Mouse (Mus musculus): ENCODE measurements around the gene Mettl6. TPM values are rescaled to one million over a fixed set of nuclear protein-coding genes. Genes with fewer than 3 reads are reported as not detected.
A peak's percentile ranks its signal among the peaks of the same experiment; 100 is the strongest.

The Mettl6 gene
- polyA plus RNA-seq, 1 experiment from 2014 or later, result 38.7 TPM

DNA sequence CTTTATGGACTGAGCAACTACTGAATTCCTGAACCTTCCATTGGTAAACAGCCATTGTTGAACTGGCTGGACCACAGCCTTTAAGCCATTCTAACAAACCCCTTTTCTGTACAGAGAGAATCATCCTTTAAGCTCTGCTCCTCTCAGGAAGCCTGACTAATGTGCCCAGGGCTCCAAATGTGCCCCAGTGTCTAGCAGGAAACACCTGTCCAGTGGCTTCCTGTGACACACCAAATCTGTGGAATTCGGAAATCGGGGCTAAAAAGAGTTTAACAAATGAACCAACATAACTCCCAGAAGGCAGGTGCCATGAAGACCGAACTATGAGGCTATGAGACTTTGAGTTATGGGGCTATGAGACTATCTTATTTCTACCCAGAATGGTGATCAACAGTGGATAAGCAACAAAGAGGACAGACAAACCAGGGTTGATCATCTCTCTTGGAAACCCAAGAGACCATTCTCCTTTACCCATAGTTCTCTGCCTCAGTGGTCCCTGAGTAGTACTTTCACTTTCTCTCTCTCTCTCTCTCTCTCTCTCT is 63.0 kb downstream of the Mettl6 start:
- no peak overlapping the region for H3K9ac ChIP-seq
- peaks cover 5% of the 10 kb centered on the region; the same call in 1 of the 2 replicates for H3K27me3 ChIP-seq (replicated peaks)
- 72% methylated on average over 3 of the region's 3 CpGs for WGBS
- no peak for ATAC-seq (ENCODE audit: extremely low read depth, insufficient number of reproducible peaks, low FRiP score, low TSS enrichment)
- H3K4me1 ChIP-seq, result peaks cover 60% of the 10 kb centered on the region
- H3K9me3 ChIP-seq, result no peaks in the 10 kb centered on the region
- no peak overlapping the region for H3K4me3 ChIP-seq
- peak overlapping the region; percentile 95 for H3K4me2 ChIP-seq
- H3K27ac ChIP-seq (replicated peaks), result peak overlapping the region; percentile 53
- H3K36me3 ChIP-seq, result peaks cover 4% of the 10 kb centered on the region

- no peak for ATAC-seq (ENCODE audit: extremely low read depth, insufficient number of reproducible peaks, low FRiP score, low TSS enrichment)
- 26% methylated on average over 5 of the region's 5 CpGs for WGBS
These were observed 65.8 kb downstream of the Mettl6 start for GRCm38 (mm10) chr14:31429004-31429395.

DNA sequence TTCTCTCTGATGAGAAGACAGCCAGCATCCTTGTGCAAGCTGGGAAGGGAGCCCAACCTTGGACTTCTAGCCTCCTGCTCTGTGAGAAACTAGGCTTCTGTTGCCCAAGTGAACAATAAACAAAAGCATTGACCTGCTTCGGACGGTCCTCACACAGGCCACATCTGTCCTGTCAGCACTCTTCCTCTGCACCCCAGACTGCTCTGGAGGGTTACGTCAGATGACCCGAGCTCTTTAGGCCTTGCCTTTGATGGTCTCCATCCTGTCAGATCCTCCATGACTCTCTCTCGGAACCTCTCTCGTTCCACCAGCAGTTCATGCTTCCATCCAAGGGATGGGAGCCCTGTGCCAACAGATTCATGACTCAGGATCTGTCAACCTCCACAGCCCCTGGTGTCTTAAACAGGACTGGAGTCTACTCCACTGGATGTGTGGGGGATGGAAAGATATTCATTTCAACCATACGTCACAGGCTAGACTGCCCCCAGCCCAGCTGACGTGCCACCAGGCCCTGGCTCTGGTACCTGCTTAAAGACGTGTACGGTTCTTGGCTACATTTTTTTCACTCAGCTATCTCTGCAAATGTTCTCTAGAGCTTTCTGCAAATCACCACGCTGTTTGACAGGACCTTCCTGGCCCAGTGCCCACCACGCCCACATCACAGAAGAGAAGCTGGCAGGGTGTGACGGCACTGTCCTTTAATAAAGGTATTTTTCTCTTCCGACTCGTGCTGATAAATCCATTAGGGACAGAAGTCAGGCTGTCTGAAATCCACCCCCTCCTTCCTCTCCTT is 66.4 kb downstream of the Mettl6 start:
- ATAC-seq (ENCODE audit: extremely low read depth, insufficient number of reproducible peaks, low FRiP score, low TSS enrichment), result peak; percentile 24
- peaks cover 50% of the 10 kb centered on the region for H3K4me1 ChIP-seq
- peak overlapping the region; percentile 69 for H3K27ac ChIP-seq (replicated peaks)
- H3K9me3 ChIP-seq, result peaks cover 4% of the 10 kb centered on the region; the same call in 1 of the 2 replicates
- no peaks in the 10 kb centered on the region for H3K27me3 ChIP-seq (replicated peaks)
- H3K4me2 ChIP-seq, result peak overlapping the region; percentile 49
- peaks cover 19% of the 10 kb centered on the region for H3K36me3 ChIP-seq
- peak overlapping the region; percentile 1; the same call in 1 of the 2 replicates for H3K4me3 ChIP-seq
- 17% methylated on average over 15 of the region's 15 CpGs for WGBS
- H3K9ac ChIP-seq, result peak overlapping the region; percentile 13

More at GRCm38 (mm10) chr14:31429004-31429395, 65.8 kb downstream of the Mettl6 start:
- Histone ChIP-seq H3K9ac (peak overlapping the region; percentile 13), H3K36me3 (peaks cover 19% of the 10 kb centered on the region), H3K4me3 (peak overlapping the region; percentile 1; the same call in 1 of the 2 replicates), H3K27me3 (replicated peaks) (no peaks in the 10 kb centered on the region), H3K9me3 (peaks cover 4% of the 10 kb centered on the region; the same call in 1 of the 2 replicates), H3K4me2 (peak overlapping the region; percentile 49), H3K27ac (replicated peaks) (peak overlapping the region; percentile 69), H3K4me1 (peaks cover 50% of the 10 kb centered on the region)

Other genes starting within 250 kb of the Mettl6 start
- gene Phf7, start 243.7 kb downstream of the Mettl6 start, polyA plus RNA-seq (2015; fragmentation: Nextera tagmentation; extraction: Ambion mirVana), result 7.8 and 8.2 TPM in 2 replicates
- gene Bap1, start 243.6 kb downstream of the Mettl6 start, polyA plus RNA-seq (2015; fragmentation: Nextera tagmentation; extraction: Ambion mirVana), result 52.0 and 59.1 TPM in 2 replicates
- 0.94 and 1.3 TPM in 2 replicates for gene Dnah1, start 171.1 kb downstream of the Mettl6 start, polyA plus RNA-seq (2015; fragmentation: Nextera tagmentation; extraction: Ambion mirVana)
- gene Capn7, start 158.4 kb downstream of the Mettl6 start, polyA plus RNA-seq (2015; fragmentation: Nextera tagmentation; extraction: Ambion mirVana), result 32.8 and 36.7 TPM in 2 replicates
- 26.7 and 28.2 TPM in 2 replicates for gene Sh3bp5, start 59.0 kb downstream of the Mettl6 start, polyA plus RNA-seq (2015; fragmentation: Nextera tagmentation; extraction: Ambion mirVana)
- gene Eaf1, start 641 bp downstream of the Mettl6 start, polyA plus RNA-seq (2015; fragmentation: Nextera tagmentation; extraction: Ambion mirVana), result 11.7 and 12.0 TPM in 2 replicates
- 8.1 and 8.3 TPM in 2 replicates for gene Colq, start 96.3 kb upstream of the Mettl6 start, polyA plus RNA-seq (2015; fragmentation: Nextera tagmentation; extraction: Ambion mirVana)
- 2.1 TPM in 1 of 2 replicates, not detected in the other for gene Gm49387, start 145.8 kb upstream of the Mettl6 start, polyA plus RNA-seq (2015; fragmentation: Nextera tagmentation; extraction: Ambion mirVana)
- gene Btd, start 146.0 kb upstream of the Mettl6 start, polyA plus RNA-seq (2015; fragmentation: Nextera tagmentation; extraction: Ambion mirVana), result 19.8 and 25.3 TPM in 2 replicates
- 10.2 and 10.7 TPM in 2 replicates for gene Hacl1, start 146.2 kb upstream of the Mettl6 start, polyA plus RNA-seq (2015; fragmentation: Nextera tagmentation; extraction: Ambion mirVana)